Mouse (Mus musculus) kidney, embryonic 14.5 days (tissue): ENCODE measurements at regions not wholly inside any gene's neighbourhood (a gene's known extent, or its start where the extent isn't known, plus 50 kb on each side); places are given as distances from the start of the nearest gene placed in this dataset.

Experiments
- ATAC-seq: fragments of 200-750 bp; cut with Nextera tagmentation; 2 replicates; pipeline ENCODE4 v1.8.0; 2017; ENCODE audit warnings: moderate number of reproducible peaks, mild to moderate bottlenecking, moderate TSS enrichment, moderate library complexity; ENCODE audit not compliant: low FRiP score, low TSS enrichment
- H3K27ac ChIP-seq: fragments of 300-500 bp; sonication (generic); 2 replicates; pipeline ENCODE4 v1.5.1; 2014; ENCODE audit warnings: low read depth, mild to moderate bottlenecking, low read length, moderate library complexity, mixed read lengths
- H3K27me3 ChIP-seq: fragments of 300-500 bp; sonication (generic); 2 replicates; pipeline ENCODE4 v1.6.1; 2014; ENCODE audit warnings: mild to moderate bottlenecking, low read length; ENCODE audit not compliant: control insufficient read depth, insufficient read depth
- H3K36me3 ChIP-seq: fragments of 300-500 bp; sonication (generic); 2 replicates; pipeline ENCODE4 v1.6.1; 2014; ENCODE audit warnings: low read length, mixed read lengths; ENCODE audit not compliant: control insufficient read depth, insufficient read depth
- H3K4me1 ChIP-seq: fragments of 300-500 bp; sonication (generic); 2 replicates; pipeline ENCODE4 v1.6.1; 2014; ENCODE audit warnings: low read length, mixed read lengths; ENCODE audit not compliant: control insufficient read depth, insufficient read depth
- H3K4me2 ChIP-seq: fragments of 300-500 bp; sonication (generic); replicated peaks from 2 replicates; pipeline ENCODE4 v1.6.1; 2014; ENCODE audit warnings: low read depth, mild to moderate bottlenecking, low read length
- H3K4me3 ChIP-seq: fragments of 300-500 bp; sonication (generic); 2 replicates; pipeline ENCODE4 v1.5.1; 2014; ENCODE audit warnings: mild to moderate bottlenecking, low read length
- H3K9ac ChIP-seq: fragments of 300-500 bp; sonication (generic); 2 replicates; pipeline ENCODE4 v1.6.1; 2014; ENCODE audit warnings: low read depth, mild to moderate bottlenecking, low read length, moderate library complexity
- H3K9me3 ChIP-seq: fragments of 300-500 bp; sonication (generic); 2 replicates; pipeline ENCODE4 v1.6.1; 2016; ENCODE audit warnings: low read length; ENCODE audit not compliant: control insufficient read depth
- WGBS: fragments of 180-500 bp; shearing (Covaris S2); extraction: QIAGEN DNeasy Blood & Tissue Kit; methylation state at CpG from one replicate; pipeline ENCODE4 v1.1.7; 2014; 5-methylcytosine and 5-hydroxymethylcytosine counted together

- H3K4me1 ChIP-seq: peaks cover 6% of the 10 kb centered on the region; the same call in 1 of the 2 replicates
- no peak overlapping the region for H3K27ac ChIP-seq
- no peak for ATAC-seq
- H3K9me3 ChIP-seq: no peaks in the 10 kb centered on the region; the same call in 1 of the 2 replicates
- no peaks in the 10 kb centered on the region for H3K27me3 ChIP-seq
- no peak overlapping the region for H3K9ac ChIP-seq
- no peak overlapping the region for H3K4me2 ChIP-seq
- WGBS: 64% methylated on average over 6 of the region's 6 CpGs
- H3K36me3 ChIP-seq: no peaks in the 10 kb centered on the region
- H3K4me3 ChIP-seq: no peak overlapping the region
Measured at GRCm38 (mm10) chr6:145300266-145300858, 50.3 kb upstream of the Kras start.
